Comparison of ENCODE assay signal across 8 mouse cellular contexts in the genomic region with DNA sequence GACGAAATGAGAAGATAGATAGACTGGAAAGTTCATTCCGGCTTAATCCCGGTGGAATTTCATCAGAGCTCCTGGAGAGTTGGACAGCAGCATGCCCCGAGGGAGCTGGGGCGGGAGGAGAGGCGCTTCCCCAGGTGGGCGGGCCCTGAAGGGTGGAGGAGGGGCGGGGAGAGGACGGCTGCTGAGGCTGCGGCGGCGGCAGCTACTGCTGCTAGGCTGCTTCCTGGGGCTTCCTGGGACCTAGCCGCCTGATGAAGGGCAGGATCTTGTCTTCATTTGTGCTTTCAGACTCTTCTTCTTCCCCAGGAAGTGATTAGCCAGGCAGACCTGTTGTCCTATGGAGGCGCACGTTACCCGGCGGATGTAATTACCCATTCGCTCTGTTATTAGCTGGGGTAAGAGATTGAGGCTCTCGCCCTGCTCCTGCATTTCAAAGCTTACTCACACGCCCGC.
DNase-seq lines count a peak whose midpoint lies in the region; ATAC-seq and TF ChIP-seq lines count a peak whose summit lies in the region.

No protein-coding gene starts in this region.

- no peaks in the 10 kb centered on the region for H3K9me3 ChIP-seq in forebrain, postnatal 0 days (ENCODE audit: low read length)
- H3K9me3 ChIP-seq in hindbrain, embryonic 13.5 days = no peaks in the 10 kb centered on the region
- no peaks in the 10 kb centered on the region for H3K9me3 ChIP-seq in limb, embryonic 14.5 days (ENCODE audit: control insufficient read depth, low read length)
- no peaks in the 10 kb centered on the region for H3K9me3 ChIP-seq in midbrain, embryonic 15.5 days

- no peak for TF ChIP-seq POLR2A in limb, embryonic 14.5 days (IDR thresholded peaks at IDR 0.05; ENCODE audit: borderline replicate concordance, extremely low read depth, insufficient read depth, insufficient read length)

- TF ChIP-seq CTCF in forebrain, postnatal 0 days (IDR thresholded peaks at IDR 0.05; ENCODE audit: low read depth) = no peak

- H3K27ac ChIP-seq in forebrain, postnatal 0 days (ENCODE audit: low read depth, low read length) = peak overlapping the region; percentile 79
- H3K27ac ChIP-seq in hindbrain, embryonic 13.5 days = peak overlapping the region; percentile 73
- H3K27ac ChIP-seq in limb, embryonic 14.5 days (replicated peaks; ENCODE audit: low read depth, low read length) = no peak overlapping the region
- H3K27ac ChIP-seq in midbrain, embryonic 15.5 days = peak overlapping the region; percentile 80

- no peaks in the 10 kb centered on the region for H3K27me3 ChIP-seq in forebrain, postnatal 0 days (ENCODE audit: insufficient read depth, low read length)
- H3K27me3 ChIP-seq in hindbrain, embryonic 13.5 days = peaks cover 30% of the 10 kb centered on the region
- peaks cover 23% of the 10 kb centered on the region for H3K27me3 ChIP-seq in limb, embryonic 14.5 days (ENCODE audit: control insufficient read depth, insufficient read depth, low read length)
- H3K27me3 ChIP-seq in midbrain, embryonic 15.5 days (replicated peaks) = no peaks in the 10 kb centered on the region

- H3K4me1 ChIP-seq in forebrain, postnatal 0 days (ENCODE audit: insufficient read depth) = peaks cover 21% of the 10 kb centered on the region
- H3K4me1 ChIP-seq in hindbrain, embryonic 13.5 days (replicated peaks) = peaks cover 50% of the 10 kb centered on the region
- H3K4me1 ChIP-seq in limb, embryonic 14.5 days (ENCODE audit: control insufficient read depth, insufficient read depth, low read length) = peaks cover 32% of the 10 kb centered on the region
- peaks cover 41% of the 10 kb centered on the region for H3K4me1 ChIP-seq in midbrain, embryonic 15.5 days

- H3K4me2 ChIP-seq in forebrain, postnatal 0 days (ENCODE audit: low read depth) = peak overlapping the region; percentile 50
- H3K4me2 ChIP-seq in hindbrain, embryonic 13.5 days = peak overlapping the region; percentile 53
- H3K4me2 ChIP-seq in limb, embryonic 14.5 days (replicated peaks; ENCODE audit: low read depth, low read length, severe bottlenecking) = peak overlapping the region; percentile 47
- peak overlapping the region; percentile 51 for H3K4me2 ChIP-seq in midbrain, embryonic 15.5 days

- peak; percentile 68 to 85 for DNase-seq in adrenal gland, adult (ENCODE audit: inconsistent age in 2 of 2, low spot score in 1 of 2)
- DNase-seq in adrenal gland, postnatal 4 days (ENCODE audit: low spot score in 2 of 2) = no peak
- DNase-seq in adipocyte (ENCODE audit: low spot score) = peak; percentile 75
- peak; percentile 65 for DNase-seq in forebrain, postnatal 0 days
- DNase-seq in limb, embryonic 14.5 days (ENCODE audit: low spot score) = no peak
- peak; percentile 84 for DNase-seq in yolk sac, embryonic 10.5 days (ENCODE audit: low spot score)

- ATAC-seq in forebrain, postnatal 0 days = peak; percentile 40; the same call in 1 of the 2 replicates
- no peak for ATAC-seq in hindbrain, embryonic 13.5 days (ENCODE audit: low FRiP score)
- no peak for ATAC-seq in limb, embryonic 14.5 days (ENCODE audit: low FRiP score, low read depth)
- no peak; the same call in 1 of the 2 replicates for ATAC-seq in midbrain, embryonic 15.5 days (replicated peaks)

- H3K9ac ChIP-seq in forebrain, postnatal 0 days = peak overlapping the region; percentile 45
- peak overlapping the region; percentile 61 for H3K9ac ChIP-seq in hindbrain, embryonic 13.5 days
- H3K9ac ChIP-seq in limb, embryonic 14.5 days (ENCODE audit: low read depth, low read length, severe bottlenecking) = no peak overlapping the region
- H3K9ac ChIP-seq in midbrain, embryonic 15.5 days = peak overlapping the region; percentile 32

- peak overlapping the region; percentile 25 for H3K4me3 ChIP-seq in forebrain, postnatal 0 days (ENCODE audit: low read depth, low read length)
- H3K4me3 ChIP-seq in hindbrain, embryonic 13.5 days = peak overlapping the region; percentile 22
- peak overlapping the region; percentile 28 for H3K4me3 ChIP-seq in limb, embryonic 14.5 days (replicated peaks; ENCODE audit: low read length)
- H3K4me3 ChIP-seq in midbrain, embryonic 15.5 days = peak overlapping the region; percentile 23

- 2% methylated on average over 21 of the region's 21 CpGs for WGBS in forebrain, postnatal 0 days
- WGBS in hindbrain, embryonic 13.5 days = under 1% methylated on average over 21 of the region's 21 CpGs
- 2% methylated on average over 19 of the region's 21 CpGs for WGBS in limb, embryonic 14.5 days
- under 1% methylated on average over 21 of the region's 21 CpGs for WGBS in midbrain, embryonic 15.5 days

- H3K36me3 ChIP-seq in forebrain, postnatal 0 days (ENCODE audit: insufficient read depth) = no peaks in the 10 kb centered on the region
- H3K36me3 ChIP-seq in hindbrain, embryonic 13.5 days = no peaks in the 10 kb centered on the region
- H3K36me3 ChIP-seq in limb, embryonic 14.5 days (ENCODE audit: control insufficient read depth, insufficient read depth, low read length) = no peaks in the 10 kb centered on the region
- H3K36me3 ChIP-seq in midbrain, embryonic 15.5 days (replicated peaks) = no peaks in the 10 kb centered on the region

Comparison
In these comparisons a context has a peak if more than half of its experiments do, and no peak if none do; other contexts are left out.
1. DNase-seq: peak in adrenal gland, adult (2 of 2), adipocyte (single experiment), forebrain, postnatal 0 days (single experiment) and yolk sac, embryonic 10.5 days (single experiment); none in adrenal gland, postnatal 4 days (0 of 2) and limb, embryonic 14.5 days (single experiment).
2. Peak in every context shown above with its lines, with median percentiles within 50 percentile points of each other: H3K4me2 ChIP-seq and H3K4me3 ChIP-seq.